Mouse (Mus musculus) midbrain, postnatal 0 days (tissue): ENCODE results near the gene Rcan1. TPM values are rescaled to one million over a fixed set of nuclear protein-coding genes. Genes with fewer than 3 reads are reported as not detected.

Source experiments
- ATAC-seq: fragments of 200-750 bp; cut with Nextera tagmentation; 2 replicates; pipeline ENCODE4 v1.8.0; 2017; ENCODE audit warnings: moderate number of reproducible peaks, mild to moderate bottlenecking, moderate TSS enrichment, moderate library complexity; ENCODE audit not compliant: low FRiP score
- DNase-seq: peaks from one replicate; pipeline ENCODE4 v3.0.0-alpha.2; 2015; ENCODE audit warnings: low spot score
- H3K27ac ChIP-seq: fragments of 300-500 bp; sonication (generic); 2 replicates; pipeline ENCODE4 v1.5.1; 2014; ENCODE audit warnings: low read depth, mild to moderate bottlenecking, low read length, mixed read lengths
- H3K27me3 ChIP-seq: fragments of 300-500 bp; sonication (generic); 2 replicates; pipeline ENCODE4 v1.6.1; 2014; ENCODE audit warnings: low read length, control low read depth, mixed read lengths; ENCODE audit not compliant: insufficient read depth
- H3K36me3 ChIP-seq: fragments of 300-500 bp; sonication (generic); 2 replicates; pipeline ENCODE4 v1.6.1; 2014; ENCODE audit warnings: low read length, control low read depth, mixed read lengths; ENCODE audit not compliant: insufficient read depth
- H3K4me1 ChIP-seq: fragments of 300-500 bp; sonication (generic); 2 replicates; pipeline ENCODE4 v1.6.1; 2014; ENCODE audit warnings: mild to moderate bottlenecking, control low read depth, antibody characterized with exemption, low read length, mixed read lengths; ENCODE audit not compliant: insufficient read depth
- H3K4me2 ChIP-seq: fragments of 300-500 bp; sonication (generic); 2 replicates; pipeline ENCODE4 v1.6.1; 2014; ENCODE audit warnings: low read depth, mild to moderate bottlenecking, low read length, mixed read lengths; ENCODE audit not compliant: poor library complexity, severe bottlenecking
- H3K4me3 ChIP-seq: fragments of 300-500 bp; sonication (generic); 2 replicates; pipeline ENCODE4 v1.5.1; 2014; ENCODE audit warnings: low read depth, mild to moderate bottlenecking, low read length, moderate library complexity
- H3K9ac ChIP-seq: fragments of 300-500 bp; sonication (generic); replicated peaks from 2 replicates; pipeline ENCODE4 v1.6.1; 2014; ENCODE audit warnings: mild to moderate bottlenecking, low read length, moderate library complexity, mixed read lengths; ENCODE audit not compliant: poor library complexity, severe bottlenecking
- H3K9me3 ChIP-seq: fragments of 300-500 bp; sonication (generic); 2 replicates; pipeline ENCODE4 v1.6.1; 2016; ENCODE audit warnings: low read length, control low read depth
- CTCF ChIP-seq: IDR thresholded peaks from 2 replicates; pipeline ENCODE4 v1.5.1; 2016; ENCODE audit warnings: antibody characterized with exemption, mild to moderate bottlenecking
- whole genome bisulfite sequencing: fragments of 180-500 bp; shearing (Covaris S2); extraction: QIAGEN DNeasy Blood & Tissue Kit; methylation state at CpG from one replicate; pipeline ENCODE4 v1.1.7; 2014; 5-methylcytosine and 5-hydroxymethylcytosine counted together
- polyA plus RNA-seq: library from polyadenylated mRNA; unstranded; fragments of >200 nt; fragmentation: Nextera tagmentation; extraction: Ambion mirVana; gene quantifications from 2 replicates; pipeline ENCODE4 v1.2.1, GENCODE M21; 2015
- total RNA-seq: library from RNA; depleted of rRNA; stranded (reverse); fragments of >200 nt; gene quantifications from 2 replicates; pipeline ENCODE4 v1.2.3, GENCODE M21; 2014

Gene Rcan1
- total and polyA plus RNA-seq, 2 experiments from 2014 or later, result 68.6 to 91.3 TPM

GRCm38 (mm10) chr16:92510835-92511772, 40.4 kb upstream of the Rcan1 start:
- Histone ChIP-seq H3K9me3 (no peaks in the 10 kb centered on the region), H3K4me3 (no peak overlapping the region), H3K36me3 (no peaks in the 10 kb centered on the region), H3K27me3 (no peaks in the 10 kb centered on the region), H3K27ac (no peak overlapping the region), H3K4me2 (no peak overlapping the region), H3K9ac (no peak overlapping the region), H3K4me1 (no peaks in the 10 kb centered on the region)
- 41% methylated on average over 13 of the region's 13 CpGs for WGBS
- no peak for TF ChIP-seq CTCF
- DNase-seq (peak; percentile 71), ATAC-seq (no peak)

- Histone ChIP-seq H3K36me3 (no peaks in the 10 kb centered on the region), H3K27ac (no peak overlapping the region), H3K9ac (no peak overlapping the region), H3K27me3 (no peaks in the 10 kb centered on the region), H3K4me1 (no peaks in the 10 kb centered on the region), H3K9me3 (no peaks in the 10 kb centered on the region), H3K4me2 (no peak overlapping the region), H3K4me3 (no peak overlapping the region)
- TF ChIP-seq CTCF, result no peak
- 92% methylated on average over 4 of the region's 4 CpGs for WGBS
- no peak for DNase-seq
- no peak for ATAC-seq
Measured at GRCm38 (mm10) chr16:92507573-92507972, 36.9 kb upstream of the Rcan1 start.

DNA sequence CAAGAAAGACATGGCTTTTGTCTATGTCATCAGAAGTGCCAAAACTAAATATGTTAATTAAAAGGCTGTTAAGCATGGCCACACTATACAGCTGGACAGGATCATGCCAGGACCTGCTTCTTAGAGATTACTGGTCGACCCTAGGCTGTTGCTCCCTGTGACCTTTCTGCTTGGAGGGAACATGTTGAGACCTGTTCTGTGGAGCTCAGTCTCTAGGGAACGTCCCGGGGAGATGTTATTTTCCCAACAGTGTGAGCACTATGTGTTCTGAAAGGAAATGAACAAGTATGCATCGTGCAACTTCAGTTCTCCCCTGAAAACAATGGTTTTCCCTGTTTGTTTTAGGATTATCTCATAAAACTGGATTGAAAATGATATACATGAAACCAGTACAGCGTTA, 32.4 kb upstream of the Rcan1 start:
- TF ChIP-seq CTCF, result no peak
- ATAC-seq (no peak), DNase-seq (no peak)
- Histone ChIP-seq H3K4me3 (no peak overlapping the region), H3K27ac (no peak overlapping the region), H3K27me3 (peaks cover 13% of the 10 kb centered on the region), H3K9me3 (no peaks in the 10 kb centered on the region), H3K9ac (no peak overlapping the region), H3K36me3 (no peaks in the 10 kb centered on the region), H3K4me2 (no peak overlapping the region), H3K4me1 (no peaks in the 10 kb centered on the region)
- WGBS, result 72% methylated on average over 5 of the region's 5 CpGs

GRCm38 (mm10) chr16:92500534-92500933, 29.9 kb upstream of the Rcan1 start:
- WGBS, result 77% methylated on average over 8 of the region's 8 CpGs
- Histone ChIP-seq H3K9ac (no peak overlapping the region), H3K27me3 (peaks cover 13% of the 10 kb centered on the region), H3K9me3 (no peaks in the 10 kb centered on the region), H3K27ac (no peak overlapping the region), H3K4me1 (no peaks in the 10 kb centered on the region), H3K4me2 (no peak overlapping the region), H3K4me3 (no peak overlapping the region), H3K36me3 (no peaks in the 10 kb centered on the region)
- no peak for DNase-seq
- ATAC-seq, result no peak
- no peak for TF ChIP-seq CTCF

DNA sequence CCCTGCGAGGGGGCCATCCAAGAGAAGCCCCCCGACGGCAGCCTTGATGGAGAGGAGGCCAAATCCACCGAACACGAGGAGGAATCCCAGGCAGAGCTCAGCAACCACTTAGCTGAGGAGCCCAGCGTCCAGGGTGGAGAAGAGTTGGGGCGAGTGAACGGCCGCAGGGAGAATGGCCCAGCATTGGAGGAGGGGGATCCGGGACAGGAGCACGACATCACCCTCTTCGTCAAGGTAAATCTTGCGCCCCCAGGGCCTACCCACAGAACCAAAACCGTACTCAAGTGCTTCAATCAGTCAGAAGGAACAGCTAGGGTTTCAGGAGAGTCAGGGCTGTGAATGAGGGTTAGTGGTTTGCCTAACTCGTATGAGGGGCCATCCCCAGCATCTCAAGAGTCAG, 28.7 kb upstream of the Rcan1 start:
- 19% methylated on average over 15 of the region's 15 CpGs for WGBS
- Histone ChIP-seq H3K27ac (no peak overlapping the region), H3K9me3 (no peaks in the 10 kb centered on the region), H3K4me2 (peak overlapping the region; percentile 91), H3K27me3 (peaks cover 13% of the 10 kb centered on the region), H3K4me1 (no peaks in the 10 kb centered on the region), H3K36me3 (no peaks in the 10 kb centered on the region), H3K9ac (0 out of 2 replicates have a peak overlapping the region, but pooled peaks have one; percentile 54), H3K4me3 (peak overlapping the region; percentile 49)
- ATAC-seq (no peak), DNase-seq (no peak)
- no peak for TF ChIP-seq CTCF

DNA sequence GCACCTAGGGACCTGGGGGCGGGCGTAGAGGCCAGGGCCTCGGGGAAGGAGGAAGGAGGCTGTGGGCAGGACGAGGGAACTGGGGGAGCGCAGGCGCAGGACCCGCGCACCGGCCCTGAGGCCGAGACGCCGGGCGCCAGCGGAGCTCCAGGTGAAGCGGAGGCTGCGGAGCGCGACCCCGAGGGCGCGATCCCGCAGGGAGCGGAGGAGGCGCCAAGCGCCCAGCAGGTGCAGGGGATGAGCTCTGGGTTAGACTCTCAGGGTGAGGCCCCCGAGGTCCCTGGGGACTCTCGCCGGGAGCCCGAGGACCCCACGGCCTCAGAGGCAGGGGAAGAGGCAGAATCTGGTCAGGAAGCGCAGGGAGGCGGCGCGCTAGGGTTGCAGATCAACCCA, 27.9 kb upstream of the Rcan1 start:
- H3K27ac ChIP-seq, result no peak overlapping the region
- DNase-seq (no peak), ATAC-seq (peak; percentile 38; the same call in 1 of the 2 replicates)
- H3K9me3 ChIP-seq, result no peaks in the 10 kb centered on the region
- TF ChIP-seq CTCF, result no peak
- H3K9ac ChIP-seq, result peak overlapping the region; percentile 54
- H3K4me3 ChIP-seq, result peak overlapping the region; percentile 49
- no peaks in the 10 kb centered on the region for H3K4me1 ChIP-seq
- under 1% methylated on average over 28 of the region's 34 CpGs for WGBS
- peaks cover 13% of the 10 kb centered on the region for H3K27me3 ChIP-seq
- no peaks in the 10 kb centered on the region for H3K36me3 ChIP-seq
- H3K4me2 ChIP-seq, result peak overlapping the region; percentile 91
